Mouse (Mus musculus): ENCODE measurements around the gene Atp2c2. TPM values are rescaled to one million over a fixed set of nuclear protein-coding genes. Genes with fewer than 3 reads are reported as not detected.

Gene Atp2c2
- polyA plus RNA-seq, 1 experiment from 2014 or later = 0.26 TPM

GRCm38 (mm10) chr8:119765761-119766444 lies 66.1 kb downstream of the Atp2c2 start:
- no peak overlapping the region for H3K4me3 ChIP-seq (ENCODE audit: low read length)
- H3K4me2 ChIP-seq (ENCODE audit: low read depth, low read length) = no peak overlapping the region
- no peak for ATAC-seq (replicated peaks; ENCODE audit: extremely low read depth, insufficient read depth, low FRiP score)
- no peak overlapping the region for H3K9ac ChIP-seq (ENCODE audit: low read length)
- 65% methylated on average over 22 of the region's 22 CpGs for WGBS
- H3K36me3 ChIP-seq (ENCODE audit: control insufficient read depth, insufficient read depth) = peaks cover 18% of the 10 kb centered on the region; the same call in 1 of the 2 replicates
- H3K9me3 ChIP-seq (replicated peaks; ENCODE audit: control insufficient read depth, low read length) = no peaks in the 10 kb centered on the region
- no peaks in the 10 kb centered on the region for H3K27me3 ChIP-seq (ENCODE audit: control insufficient read depth, insufficient read depth, low read length)
- no peaks in the 10 kb centered on the region for H3K4me1 ChIP-seq (ENCODE audit: control insufficient read depth, insufficient read depth, low read length)
- H3K27ac ChIP-seq (ENCODE audit: low read length) = no peak overlapping the region

GRCm38 (mm10) chr8:119776668-119777245 lies 76.9 kb downstream of the Atp2c2 start:
- H3K27ac ChIP-seq (ENCODE audit: low read length) = no peak overlapping the region
- H3K9me3 ChIP-seq (replicated peaks; ENCODE audit: control insufficient read depth, low read length) = no peaks in the 10 kb centered on the region
- H3K27me3 ChIP-seq (ENCODE audit: control insufficient read depth, insufficient read depth, low read length) = no peaks in the 10 kb centered on the region
- 0 out of 2 replicates have a peak overlapping the region, but pooled peaks have one; percentile 12 for H3K9ac ChIP-seq (ENCODE audit: low read length)
- H3K4me1 ChIP-seq (ENCODE audit: control insufficient read depth, insufficient read depth, low read length) = peaks cover 18% of the 10 kb centered on the region
- 75% methylated on average over 7 of the region's 7 CpGs for WGBS
- ATAC-seq (replicated peaks; ENCODE audit: extremely low read depth, insufficient read depth, low FRiP score) = no peak
- H3K36me3 ChIP-seq (ENCODE audit: control insufficient read depth, insufficient read depth) = no peaks in the 10 kb centered on the region
- H3K4me2 ChIP-seq (ENCODE audit: low read depth, low read length) = no peak overlapping the region
- no peak overlapping the region for H3K4me3 ChIP-seq (ENCODE audit: low read length)

- Histone ChIP-seq H3K4me1 (ENCODE audit: control insufficient read depth, insufficient read depth, low read length) (peaks cover 18% of the 10 kb centered on the region), H3K9me3 (replicated peaks; ENCODE audit: control insufficient read depth, low read length) (no peaks in the 10 kb centered on the region), H3K36me3 (ENCODE audit: control insufficient read depth, insufficient read depth) (no peaks in the 10 kb centered on the region), H3K27me3 (ENCODE audit: control insufficient read depth, insufficient read depth, low read length) (no peaks in the 10 kb centered on the region), H3K4me3 (ENCODE audit: low read length) (peak overlapping the region; percentile 81), H3K9ac (ENCODE audit: low read length) (peak overlapping the region; percentile 91), H3K4me2 (ENCODE audit: low read depth, low read length) (peak overlapping the region; percentile 96), H3K27ac (ENCODE audit: low read length) (peak overlapping the region; percentile 85)
- 23% methylated on average over 7 of the region's 7 CpGs for WGBS
- 0 out of 2 replicates have a peak, but pooled peaks have one; percentile 6 for ATAC-seq (replicated peaks; ENCODE audit: extremely low read depth, insufficient read depth, low FRiP score)
Measured at GRCm38 (mm10) chr8:119777765-119778164, 78.0 kb downstream of the Atp2c2 start.

GRCm38 (mm10) chr8:119778263-119778662 lies 78.5 kb downstream of the Atp2c2 start, which contains the start of gene Tldc1:
Gene Tldc1 (minus strand): TSS chr8:119778416.
- peak within 1 kb of the TSS; percentile 91 for H3K9ac ChIP-seq (ENCODE audit: low read length)
- ATAC-seq (replicated peaks; ENCODE audit: extremely low read depth, insufficient read depth, low FRiP score) = peak; percentile 97
- 0% methylated on average over 18 of the region's 18 CpGs for WGBS

GRCm38 (mm10) chr8:119779013-119779737 lies 79.4 kb downstream of the Atp2c2 start:
- H3K27ac ChIP-seq (ENCODE audit: low read length) = peak overlapping the region; percentile 77
- no peak overlapping the region for H3K4me3 ChIP-seq (ENCODE audit: low read length)
- no peaks in the 10 kb centered on the region for H3K36me3 ChIP-seq (ENCODE audit: control insufficient read depth, insufficient read depth)
- no peak for ATAC-seq (replicated peaks; ENCODE audit: extremely low read depth, insufficient read depth, low FRiP score)
- H3K4me1 ChIP-seq (ENCODE audit: control insufficient read depth, insufficient read depth, low read length) = peaks cover 20% of the 10 kb centered on the region
- peak overlapping the region; percentile 67 for H3K9ac ChIP-seq (ENCODE audit: low read length)
- no peaks in the 10 kb centered on the region for H3K27me3 ChIP-seq (ENCODE audit: control insufficient read depth, insufficient read depth, low read length)
- H3K9me3 ChIP-seq (replicated peaks; ENCODE audit: control insufficient read depth, low read length) = no peaks in the 10 kb centered on the region
- WGBS = 21% methylated on average over 14 of the region's 14 CpGs
- peak overlapping the region; percentile 96 for H3K4me2 ChIP-seq (ENCODE audit: low read depth, low read length)

More at GRCm38 (mm10) chr8:119778263-119778662, 78.5 kb downstream of the Atp2c2 start, which contains the start of gene Tldc1:
- no peaks in the 10 kb centered on the region for H3K36me3 ChIP-seq (ENCODE audit: control insufficient read depth, insufficient read depth)
- peak within 1 kb of the TSS; percentile 85 for H3K27ac ChIP-seq (ENCODE audit: low read length)
- H3K9me3 ChIP-seq (replicated peaks; ENCODE audit: control insufficient read depth, low read length) = no peaks in the 10 kb centered on the region
- peaks cover 18% of the 10 kb centered on the region for H3K4me1 ChIP-seq (ENCODE audit: control insufficient read depth, insufficient read depth, low read length)
- H3K4me2 ChIP-seq (ENCODE audit: low read depth, low read length) = peak within 1 kb of the TSS; percentile 96
- H3K4me3 ChIP-seq (ENCODE audit: low read length) = peak within 1 kb of the TSS; percentile 81
- no peaks in the 10 kb centered on the region for H3K27me3 ChIP-seq (ENCODE audit: control insufficient read depth, insufficient read depth, low read length)

GRCm38 (mm10) chr8:119780402-119781049 lies 80.7 kb downstream of the Atp2c2 start:
- Histone ChIP-seq H3K9ac (ENCODE audit: low read length) (no peak overlapping the region), H3K4me3 (ENCODE audit: low read length) (no peak overlapping the region), H3K27me3 (ENCODE audit: control insufficient read depth, insufficient read depth, low read length) (peaks cover 2% of the 10 kb centered on the region; the same call in 1 of the 2 replicates), H3K9me3 (replicated peaks; ENCODE audit: control insufficient read depth, low read length) (no peaks in the 10 kb centered on the region), H3K36me3 (ENCODE audit: control insufficient read depth, insufficient read depth) (no peaks in the 10 kb centered on the region), H3K4me1 (ENCODE audit: control insufficient read depth, insufficient read depth, low read length) (peaks cover 21% of the 10 kb centered on the region), H3K27ac (ENCODE audit: low read length) (no peak overlapping the region), H3K4me2 (ENCODE audit: low read depth, low read length) (no peak overlapping the region)
- 71% methylated on average over 9 of the region's 9 CpGs for WGBS
- ATAC-seq (replicated peaks; ENCODE audit: extremely low read depth, insufficient read depth, low FRiP score) = no peak

- Histone ChIP-seq H3K9ac (ENCODE audit: low read length) (no peak overlapping the region), H3K4me1 (ENCODE audit: control insufficient read depth, insufficient read depth, low read length) (peaks cover 21% of the 10 kb centered on the region), H3K27ac (ENCODE audit: low read length) (no peak overlapping the region), H3K4me3 (ENCODE audit: low read length) (no peak overlapping the region), H3K4me2 (ENCODE audit: low read depth, low read length) (no peak overlapping the region), H3K36me3 (ENCODE audit: control insufficient read depth, insufficient read depth) (no peaks in the 10 kb centered on the region), H3K27me3 (ENCODE audit: control insufficient read depth, insufficient read depth, low read length) (peaks cover 2% of the 10 kb centered on the region; the same call in 1 of the 2 replicates), H3K9me3 (replicated peaks; ENCODE audit: control insufficient read depth, low read length) (no peaks in the 10 kb centered on the region)
- 51% methylated on average over 4 of the region's 4 CpGs for WGBS
- ATAC-seq (replicated peaks; ENCODE audit: extremely low read depth, insufficient read depth, low FRiP score) = no peak
Measured at GRCm38 (mm10) chr8:119781086-119781840, 81.5 kb downstream of the Atp2c2 start.

- no peak for ATAC-seq (replicated peaks; ENCODE audit: extremely low read depth, insufficient read depth, low FRiP score)
- Histone ChIP-seq H3K27me3 (ENCODE audit: control insufficient read depth, insufficient read depth, low read length) (peaks cover 2% of the 10 kb centered on the region; the same call in 1 of the 2 replicates), H3K9ac (ENCODE audit: low read length) (no peak overlapping the region), H3K4me2 (ENCODE audit: low read depth, low read length) (no peak overlapping the region), H3K27ac (ENCODE audit: low read length) (no peak overlapping the region), H3K9me3 (replicated peaks; ENCODE audit: control insufficient read depth, low read length) (no peaks in the 10 kb centered on the region), H3K36me3 (ENCODE audit: control insufficient read depth, insufficient read depth) (no peaks in the 10 kb centered on the region), H3K4me3 (ENCODE audit: low read length) (no peak overlapping the region), H3K4me1 (ENCODE audit: control insufficient read depth, insufficient read depth, low read length) (peaks cover 12% of the 10 kb centered on the region)
- 4% methylated on average over 5 of the region's 5 CpGs for WGBS
Measured at GRCm38 (mm10) chr8:119782715-119783114, 82.9 kb downstream of the Atp2c2 start.

Measured in heart, embryonic 16.5 days (tissue).